8 mouse cellular contexts compared by ENCODE assay signal in genomic region chr3:90081365-90082240, GRCm38 (mm10). TPM values are rescaled to one million over a fixed set of nuclear protein-coding genes. Genes with fewer than 3 reads are reported as not detected.
DNase-seq lines count a peak whose midpoint lies in the region; ATAC-seq and TF ChIP-seq lines count a peak whose summit lies in the region.

No protein-coding gene starts in this region.

- no peak for DNase-seq in testis, postnatal 10 days (ENCODE audit: low spot score)
- DNase-seq in kidney, postnatal 14 days: peak; percentile 54
- no peak for DNase-seq in cerebellum, adult 9-11 months
- DNase-seq in urinary bladder, adult 18-20 months (ENCODE audit: low spot score in 2 of 2): no peak
- DNase-seq in frontal cortex, postnatal 14 days (ENCODE audit: low spot score in 2 of 2): no peak

- 81% methylated on average over 5 of the region's 5 CpGs for WGBS in midbrain, embryonic 13.5 days

- no peak for TF ChIP-seq POLR2A in testis, adult 2 months (IDR thresholded peaks at IDR 0.05; ENCODE audit: control insufficient read depth, low read depth, low read length)

- ATAC-seq in granulocyte monocyte progenitor cell, adult 5-6 weeks (replicated peaks; ENCODE audit: poor library complexity, severe bottlenecking): peak; percentile 19
- no peak for ATAC-seq in midbrain, embryonic 13.5 days

- no peaks in the 10 kb centered on the region for H3K9me3 ChIP-seq in midbrain, embryonic 13.5 days

- H3K27me3 ChIP-seq in testis, adult 2 months (ENCODE audit: control insufficient read depth, insufficient read depth, low read length): no peaks in the 10 kb centered on the region
- H3K27me3 ChIP-seq in midbrain, embryonic 13.5 days: no peaks in the 10 kb centered on the region

- peak overlapping the region; percentile 36 for H3K27ac ChIP-seq in testis, adult 2 months (ENCODE audit: control insufficient read depth, insufficient read depth, low read depth, low read length)
- no peak overlapping the region for H3K27ac ChIP-seq in midbrain, embryonic 13.5 days

- peak overlapping the region; percentile 87 for H3K4me2 ChIP-seq in midbrain, embryonic 13.5 days (replicated peaks)

- peak overlapping the region; percentile 41; the same call in 1 of the 2 replicates for H3K9ac ChIP-seq in midbrain, embryonic 13.5 days (replicated peaks)

- H3K36me3 ChIP-seq in testis, adult 2 months (ENCODE audit: control insufficient read depth, insufficient read depth, low read length): no peaks in the 10 kb centered on the region
- peaks cover 4% of the 10 kb centered on the region; the same call in 1 of the 2 replicates for H3K36me3 ChIP-seq in midbrain, embryonic 13.5 days

- TF ChIP-seq CTCF in testis, adult 2 months (IDR thresholded peaks at IDR 0.05; ENCODE audit: control insufficient read depth, insufficient read depth, insufficient replicate concordance, low read depth, low read length): no peak

- H3K4me1 ChIP-seq in testis, adult 2 months (ENCODE audit: control insufficient read depth, insufficient read depth, low read length): peaks cover 10% of the 10 kb centered on the region
- peaks cover 57% of the 10 kb centered on the region for H3K4me1 ChIP-seq in midbrain, embryonic 13.5 days (replicated peaks)

- peak overlapping the region; percentile 67 for H3K4me3 ChIP-seq in testis, adult 2 months (ENCODE audit: control insufficient read depth, low read depth, low read length)
- H3K4me3 ChIP-seq in midbrain, embryonic 13.5 days (replicated peaks): peak overlapping the region; percentile 97

RNA-seq across cellular contexts. Expression of gene Tpm3, which starts 9.2 kb away (rescaled TPM):
- polyA plus RNA-seq in testis, adult 2 months (2012; rRNA removed): 59.5 and 61.4 TPM in 2 replicates
- 529 and 543 TPM in 2 replicates for total RNA-seq in granulocyte monocyte progenitor cell, adult 5-6 weeks (2014; fragmentation: Nextera tagmentation)
- total RNA-seq in granulocyte monocyte progenitor cell, adult 5-6 weeks (2017): 806 and 846 TPM in 2 replicates
- polyA plus RNA-seq in midbrain, embryonic 13.5 days (2015; fragmentation: Nextera tagmentation; extraction: Ambion mirVana): 396 and 421 TPM in 2 replicates

RNA-seq across cellular contexts. Expression of gene Nup210l, which starts 22.3 kb away (rescaled TPM):
- 49.0 and 55.5 TPM in 2 replicates for polyA plus RNA-seq in testis, adult 2 months (2012; rRNA removed)
- total RNA-seq in granulocyte monocyte progenitor cell, adult 5-6 weeks (2014; fragmentation: Nextera tagmentation): 0.28 and 1.8 TPM in 2 replicates
- total RNA-seq in granulocyte monocyte progenitor cell, adult 5-6 weeks (2017): 0.31 and 0.52 TPM in 2 replicates
- polyA plus RNA-seq in midbrain, embryonic 13.5 days (2015; fragmentation: Nextera tagmentation; extraction: Ambion mirVana): 0.34 and 0.45 TPM in 2 replicates

RNA-seq across cellular contexts. Expression of gene Ubap2l, which starts 29.2 kb away (rescaled TPM):
- 200 and 234 TPM in 2 replicates for polyA plus RNA-seq in testis, adult 2 months (2012; rRNA removed)
- total RNA-seq in granulocyte monocyte progenitor cell, adult 5-6 weeks (2014; fragmentation: Nextera tagmentation): 242 and 252 TPM in 2 replicates
- total RNA-seq in granulocyte monocyte progenitor cell, adult 5-6 weeks (2017): 124 and 135 TPM in 2 replicates
- 169 and 170 TPM in 2 replicates for polyA plus RNA-seq in midbrain, embryonic 13.5 days (2015; fragmentation: Nextera tagmentation; extraction: Ambion mirVana)

RNA-seq across cellular contexts. Expression of gene 4933434E20Rik, which starts 30.2 kb away (rescaled TPM):
- 122 and 133 TPM in 2 replicates for polyA plus RNA-seq in testis, adult 2 months (2012; rRNA removed)
- total RNA-seq in granulocyte monocyte progenitor cell, adult 5-6 weeks (2014; fragmentation: Nextera tagmentation): 35.2 and 45.3 TPM in 2 replicates
- total RNA-seq in granulocyte monocyte progenitor cell, adult 5-6 weeks (2017): 49.6 and 63.6 TPM in 2 replicates
- 241 and 251 TPM in 2 replicates for polyA plus RNA-seq in midbrain, embryonic 13.5 days (2015; fragmentation: Nextera tagmentation; extraction: Ambion mirVana)

Comparison
In these comparisons a context has a peak if more than half of its experiments do, and no peak if none do; other contexts are left out.
1. RNA of gene Nup210l, which starts 22.3 kb away (polyA plus RNA-seq): 49.0 to 55.5 TPM in testis, adult 2 months; 0.34 to 0.45 TPM in midbrain, embryonic 13.5 days; every median in the first group is over 10 times any median in the second.